Mouse (Mus musculus): ENCODE results near the gene Leprot.

The Leprot gene

DNA sequence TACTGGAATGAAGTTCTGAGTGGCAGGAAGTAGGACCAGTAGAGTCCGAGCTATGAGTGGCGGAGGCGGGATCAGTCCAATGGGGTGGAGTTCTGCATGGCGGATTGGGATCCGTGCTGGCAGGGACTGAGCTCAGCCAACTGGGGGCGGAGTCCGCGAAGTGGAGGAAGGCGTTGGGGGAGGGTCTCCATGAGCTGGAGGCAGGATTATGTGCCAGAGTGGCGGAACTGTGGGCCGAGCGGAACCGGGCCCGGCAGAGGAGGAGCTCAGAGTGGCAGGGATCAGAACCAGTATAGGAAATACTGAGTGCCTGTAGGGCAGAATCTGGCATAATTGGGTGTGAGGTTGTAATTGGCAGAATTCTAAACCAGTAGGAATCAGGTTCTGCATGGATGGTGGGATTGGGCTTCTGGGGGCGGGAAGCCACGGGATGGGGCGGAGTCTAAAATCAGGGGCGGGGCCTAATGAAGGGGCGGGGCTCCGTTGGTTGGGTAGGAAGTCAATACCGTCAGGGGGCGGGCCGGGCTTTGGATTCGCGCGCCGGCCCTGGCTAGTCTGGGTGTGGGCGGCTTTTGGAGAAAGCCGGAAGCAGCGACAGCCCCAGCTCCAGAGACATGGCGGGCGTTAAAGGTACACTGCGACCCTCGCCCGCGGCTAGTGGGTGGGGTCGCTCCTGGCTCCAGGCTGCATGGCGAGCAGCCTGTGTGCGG is at the start of gene Leprot:
Gene Leprot, plus strand, starts transcription at position 523 of the 710 bp plus-strand sequence.
- DNase-seq (ENCODE audit: low spot score in 2 of 2), result peak; percentile 100

DNA sequence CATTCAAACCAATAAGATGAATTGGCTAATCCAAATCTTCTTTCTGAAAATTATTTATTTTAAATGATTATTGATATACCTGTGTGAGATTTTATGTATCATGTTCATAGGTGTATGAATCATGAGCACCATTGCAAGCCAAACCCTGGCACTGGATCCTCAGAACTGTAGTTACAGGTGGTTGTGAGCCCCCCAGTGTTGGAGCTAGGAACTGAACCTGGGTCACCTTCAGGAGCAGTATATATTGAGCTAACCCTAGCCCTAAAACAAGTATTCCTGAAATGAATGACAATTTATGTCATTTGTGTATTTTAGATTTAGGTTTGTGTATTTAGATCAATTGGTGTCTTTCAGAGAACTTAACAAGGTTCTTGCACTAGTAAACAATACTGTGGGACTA is 45.8 kb upstream of the Leprot start:
- DNase-seq (ENCODE audit: low spot score in 2 of 2), result no peak

DNA sequence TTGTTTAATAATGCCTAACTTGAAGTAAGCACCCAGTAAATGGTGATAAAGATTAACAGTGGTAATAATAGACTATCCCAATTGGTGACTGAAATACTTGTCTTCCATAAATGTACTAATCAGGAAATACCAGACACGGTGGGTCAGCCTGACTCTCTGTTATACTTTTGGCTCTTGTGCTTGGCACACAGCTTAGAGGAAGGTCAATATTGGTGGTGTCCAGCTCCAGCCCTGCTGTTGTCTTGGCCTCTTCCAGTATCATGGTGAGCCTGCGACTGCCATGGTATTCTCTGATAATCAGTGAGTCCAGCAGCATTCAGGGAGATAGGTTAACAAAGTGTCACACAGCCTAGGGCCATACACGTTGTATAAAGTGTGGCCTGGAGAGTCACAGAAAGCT is 43.9 kb upstream of the Leprot start:
- no peak for DNase-seq (ENCODE audit: low spot score in 2 of 2)

DNA sequence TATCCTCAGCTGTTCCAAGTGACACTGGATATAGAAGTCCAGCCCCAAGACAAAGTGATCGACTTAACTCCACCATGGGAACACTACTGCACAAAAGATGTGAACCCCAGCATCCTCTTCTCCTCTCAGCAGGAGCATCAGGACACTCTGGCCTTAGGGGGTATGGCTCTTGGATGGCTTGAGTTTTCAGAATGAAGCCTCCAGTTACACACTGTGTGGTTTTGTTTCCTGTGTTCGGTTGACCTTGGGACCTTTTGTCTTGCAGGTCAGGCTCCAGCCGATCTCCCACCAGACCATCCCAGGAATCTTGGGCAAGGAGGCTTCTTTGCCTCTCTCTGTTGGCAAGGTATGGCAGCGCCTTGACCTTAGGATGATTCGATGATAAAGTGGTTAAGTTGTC is 31.0 kb upstream of the Leprot start:
- no peak for DNase-seq (ENCODE audit: low spot score in 2 of 2)

DNA sequence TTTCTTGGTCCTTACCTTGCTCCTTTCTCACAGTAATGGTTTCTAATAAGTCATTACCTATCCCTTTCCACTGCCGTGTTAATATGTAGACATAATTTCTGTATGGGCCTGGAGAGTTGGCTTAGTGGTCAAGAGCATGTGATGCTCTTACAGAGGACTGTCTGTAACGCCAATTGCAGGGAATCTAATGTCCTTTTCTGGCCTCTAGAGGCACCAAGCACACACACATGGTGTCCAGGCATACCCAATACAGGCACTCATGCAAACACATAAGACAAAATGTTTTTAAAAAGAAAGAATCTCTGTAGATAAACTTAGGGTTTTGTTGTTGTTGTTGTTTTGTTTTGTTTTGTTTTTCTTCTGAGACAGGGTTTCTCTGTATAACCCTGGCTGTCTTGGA is 29.8 kb upstream of the Leprot start:
- no peak for DNase-seq (ENCODE audit: low spot score in 2 of 2)

DNA sequence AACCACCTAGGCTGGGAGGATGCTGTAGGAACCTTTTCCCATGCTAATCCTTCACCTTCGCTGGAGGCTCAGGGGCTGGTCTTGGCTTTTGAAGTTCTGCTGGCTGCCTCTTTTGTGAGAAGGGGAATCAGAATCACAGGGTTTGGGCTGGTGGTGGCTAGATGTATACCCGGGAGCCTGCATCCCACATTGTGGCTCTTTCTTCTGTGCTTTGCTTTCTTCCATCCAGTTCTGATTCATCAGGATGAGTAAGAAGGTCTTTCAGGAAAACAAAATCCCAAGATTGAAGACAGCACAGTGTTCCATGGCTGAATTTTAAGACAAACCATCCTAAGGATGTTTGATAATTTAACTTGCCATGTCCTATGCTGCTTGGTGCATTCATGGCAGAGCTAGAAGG is 27.3 kb upstream of the Leprot start:
- no peak for DNase-seq (ENCODE audit: low spot score in 2 of 2)

DNA sequence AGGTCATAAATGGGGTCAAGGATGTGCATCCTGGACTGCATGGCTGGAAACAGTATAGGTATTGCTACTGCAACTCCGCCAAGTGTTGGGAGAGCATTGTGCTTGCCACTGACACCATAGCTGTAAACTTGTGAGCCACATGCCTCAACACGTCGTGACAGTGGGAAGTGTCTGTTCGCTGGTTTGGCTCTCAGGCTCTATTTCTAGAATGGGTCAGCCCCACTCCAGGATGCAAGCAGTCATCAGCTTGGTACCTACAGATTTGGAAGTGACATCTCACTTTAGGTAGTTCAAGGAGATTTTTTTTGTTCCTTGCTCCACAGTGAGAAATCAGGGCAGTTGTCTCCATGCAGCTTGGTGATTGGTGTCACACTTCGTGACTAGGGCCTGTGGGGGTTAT is 26.3 kb upstream of the Leprot start:
- DNase-seq (ENCODE audit: low spot score in 2 of 2), result no peak

DNA sequence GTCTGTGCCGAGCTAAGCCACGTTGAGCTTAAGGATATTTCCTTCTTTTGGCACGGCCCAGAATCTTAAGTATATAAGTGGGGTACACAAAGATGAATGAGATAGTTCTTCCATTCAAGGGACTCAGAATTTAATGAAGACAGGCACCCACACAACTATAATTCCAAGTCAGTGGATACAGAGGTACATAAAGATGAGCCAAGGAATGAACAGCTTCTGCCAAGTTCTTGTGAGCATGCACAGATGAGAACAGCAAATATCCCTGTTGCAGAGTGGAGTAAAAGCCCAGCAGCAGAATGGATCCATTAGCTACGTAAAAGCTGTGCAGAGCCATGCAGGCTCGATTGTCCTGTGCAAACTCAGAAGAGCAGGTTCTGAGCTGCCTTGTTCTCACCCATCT is 22.2 kb upstream of the Leprot start:
- no peak for DNase-seq (ENCODE audit: low spot score in 2 of 2)

DNA sequence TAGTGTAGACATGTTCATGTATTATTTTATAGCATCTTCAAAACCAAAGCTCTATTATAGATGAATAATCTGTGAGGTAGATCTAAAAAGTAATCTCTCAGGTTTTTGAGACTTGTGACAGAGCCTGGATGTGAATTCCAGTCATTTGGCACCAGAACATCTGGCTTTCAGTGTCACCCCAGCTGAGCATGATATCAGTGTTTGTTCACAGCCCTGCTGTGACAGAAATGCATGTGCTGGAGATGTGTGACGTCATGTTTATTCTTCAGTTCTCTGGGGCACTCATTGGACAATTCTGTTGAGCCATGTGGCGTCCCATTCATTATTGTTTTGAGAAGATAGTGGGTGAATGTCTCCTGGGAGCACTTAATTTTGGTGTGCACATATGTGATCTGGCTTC is 11.9 kb upstream of the Leprot start:
- no peak for DNase-seq (ENCODE audit: low spot score in 2 of 2)

DNA sequence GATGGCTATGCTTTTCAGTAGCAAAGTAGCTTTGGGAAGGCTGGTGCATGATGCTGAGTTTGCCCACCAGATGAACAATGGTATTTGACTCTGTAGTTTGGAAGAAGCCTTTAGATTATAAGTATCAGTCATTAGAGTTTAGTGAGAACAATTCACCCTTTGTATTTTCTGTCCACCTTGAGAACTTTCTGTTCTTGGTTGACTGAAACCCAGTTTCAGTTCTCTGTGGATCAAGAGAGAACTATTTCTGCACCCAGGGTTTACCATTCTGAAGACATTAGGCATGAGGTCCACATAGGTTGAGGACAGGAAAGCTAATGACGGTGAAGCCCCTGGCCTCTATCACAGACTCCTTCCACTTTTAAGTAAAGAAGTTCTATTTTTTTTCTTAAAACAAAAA is 10.0 kb upstream of the Leprot start:
- no peak for DNase-seq (ENCODE audit: low spot score in 2 of 2)

DNA sequence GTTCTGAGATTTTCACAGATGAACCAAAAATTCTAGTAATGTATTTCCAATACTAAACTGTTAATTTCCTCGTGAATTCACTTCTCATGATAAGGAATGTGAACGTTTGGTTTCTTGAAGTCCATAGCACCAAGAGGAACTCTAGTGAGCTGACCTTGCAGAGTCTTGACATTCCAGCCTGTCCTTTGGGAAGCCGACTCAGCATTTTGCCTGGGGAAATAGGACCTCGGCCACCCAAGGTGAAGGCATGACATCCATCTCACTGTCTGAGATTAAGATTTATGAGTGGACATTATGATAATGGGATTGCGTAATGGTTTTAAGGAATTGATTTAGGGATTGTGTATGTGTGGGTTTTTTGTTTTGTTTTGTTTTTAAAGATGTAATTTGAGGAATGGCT is 6.9 kb upstream of the Leprot start:
- no peak for DNase-seq (ENCODE audit: low spot score in 2 of 2)

DNA sequence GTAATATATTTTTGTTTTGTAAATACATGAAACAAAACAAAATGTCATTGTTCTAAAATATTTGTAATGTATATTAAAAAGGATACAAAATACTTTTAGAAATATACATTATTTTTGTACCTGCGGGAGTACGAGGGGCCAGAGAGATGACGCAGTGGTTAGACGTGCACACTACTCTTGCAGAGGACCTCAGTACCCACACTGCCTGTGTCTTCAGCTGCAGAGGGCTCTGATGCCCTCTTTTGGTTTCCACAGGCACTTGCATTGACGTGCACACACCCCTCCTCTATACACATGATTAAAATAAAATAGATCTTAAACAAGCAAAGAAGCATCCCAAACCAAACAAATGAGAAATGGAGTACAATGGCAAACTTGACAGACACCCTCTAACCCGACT is 4.8 kb upstream of the Leprot start:
- no peak for DNase-seq (ENCODE audit: low spot score in 2 of 2)

DNA sequence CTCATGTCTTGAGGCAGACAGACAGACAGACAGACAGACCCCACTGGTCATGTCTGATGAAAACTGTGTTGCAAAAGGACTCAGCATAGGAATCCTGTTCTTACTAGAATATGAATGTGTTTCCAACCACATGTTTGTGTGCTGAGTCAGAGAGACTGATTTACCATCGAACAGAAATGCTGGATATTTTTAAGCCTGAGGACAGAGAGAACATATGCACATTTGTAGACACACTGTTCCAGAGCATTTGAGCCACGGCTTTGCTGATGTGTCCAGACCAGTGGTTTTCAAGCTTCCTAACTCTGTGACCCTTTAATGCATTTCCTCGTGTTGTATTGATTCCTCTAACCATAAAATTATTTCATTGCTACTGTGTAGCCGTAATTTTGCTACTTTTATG is 4.3 kb upstream of the Leprot start:
- no peak for DNase-seq (ENCODE audit: low spot score in 2 of 2)

DNA sequence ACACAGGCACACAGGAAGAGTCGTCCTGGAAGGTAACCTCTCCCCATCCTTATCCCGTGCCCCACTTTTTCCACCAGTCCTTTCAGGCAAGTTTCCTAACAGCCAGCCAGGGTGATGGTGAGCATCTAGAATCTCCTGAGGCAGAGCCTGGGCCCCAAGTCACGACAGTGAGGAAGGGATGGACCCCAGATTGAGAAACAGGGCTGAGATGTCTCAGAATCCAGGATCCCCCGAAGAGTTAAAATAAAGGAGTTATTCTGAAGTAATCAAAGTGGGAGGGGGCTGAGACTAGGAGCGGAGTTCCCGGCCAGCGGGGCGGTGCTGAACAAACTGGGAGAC is 692 bp upstream of the Leprot start:
- no peak for DNase-seq (ENCODE audit: low spot score in 2 of 2)

DNA sequence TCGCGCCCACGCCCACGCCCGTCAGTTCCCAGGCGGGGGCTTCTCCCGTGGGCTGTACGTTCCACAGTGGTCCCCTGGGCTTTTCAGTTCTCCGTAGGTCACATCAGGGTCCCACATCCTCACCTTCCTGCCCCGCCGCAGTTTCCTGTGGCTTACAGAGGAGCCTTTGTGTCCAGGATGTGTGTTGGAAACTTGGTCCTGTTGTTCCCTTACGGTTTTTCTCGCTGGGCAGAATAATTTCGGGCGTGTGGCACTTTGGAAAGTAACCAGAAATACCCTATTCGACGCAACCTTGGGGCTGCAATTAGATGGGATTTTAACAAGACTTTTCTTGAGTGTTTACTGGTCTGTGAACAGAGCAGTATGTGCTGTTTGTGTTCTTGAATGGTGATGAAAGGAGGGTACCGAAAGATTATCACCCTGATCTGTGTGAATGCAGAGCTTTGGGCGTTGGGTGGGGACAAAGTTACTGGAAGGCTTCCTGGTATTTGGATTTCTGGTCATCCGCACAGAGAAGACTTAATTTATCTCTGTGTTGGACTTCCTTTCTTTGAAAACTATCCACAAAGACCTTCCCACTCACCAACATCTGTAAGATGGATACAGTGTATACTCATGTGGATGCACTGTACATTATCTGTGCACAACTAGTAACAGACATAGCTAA is 591 bp downstream of the Leprot start:
- DNase-seq (ENCODE audit: low spot score in 2 of 2), result no peak

DNA sequence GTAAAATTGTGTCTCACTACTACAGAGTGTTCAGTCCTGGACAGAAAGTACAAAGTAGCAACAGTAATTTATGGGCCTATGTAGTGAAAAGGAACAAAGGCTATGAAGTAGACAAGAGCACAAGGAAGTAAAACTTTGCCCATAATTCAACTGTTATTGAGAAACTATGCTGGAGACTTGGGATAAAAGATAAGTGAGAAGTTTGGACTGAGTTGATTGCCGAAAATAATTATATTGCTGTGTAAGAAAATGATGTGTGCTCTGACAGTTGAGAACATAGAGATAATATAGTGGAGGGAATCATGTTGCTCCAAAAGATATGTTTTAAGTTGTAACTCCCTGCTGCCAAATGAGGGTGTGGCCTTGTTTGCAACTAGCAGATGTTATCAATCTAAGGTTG is 1.2 kb downstream of the Leprot start:
- DNase-seq (ENCODE audit: low spot score in 2 of 2), result no peak

DNA sequence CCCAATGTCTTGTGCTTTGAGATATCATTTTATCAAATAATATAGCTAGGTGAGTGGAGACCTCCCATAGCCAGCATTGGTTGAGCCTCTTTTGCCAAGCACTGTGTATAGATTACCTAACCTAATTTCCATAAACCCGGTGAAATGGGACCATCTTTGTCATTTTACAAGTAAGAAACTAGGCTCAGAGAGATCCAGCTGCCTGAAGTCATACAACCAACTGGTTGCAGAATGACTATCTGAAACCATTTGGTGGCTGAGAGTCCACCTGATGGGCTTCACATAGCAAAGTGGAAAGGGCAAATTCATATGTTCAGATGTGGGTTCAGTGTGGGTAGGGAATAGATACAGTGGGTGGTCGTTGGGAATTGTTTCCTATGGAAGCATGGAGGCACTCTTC is 3.4 kb downstream of the Leprot start:
- no peak for DNase-seq (ENCODE audit: low spot score in 2 of 2)

DNA sequence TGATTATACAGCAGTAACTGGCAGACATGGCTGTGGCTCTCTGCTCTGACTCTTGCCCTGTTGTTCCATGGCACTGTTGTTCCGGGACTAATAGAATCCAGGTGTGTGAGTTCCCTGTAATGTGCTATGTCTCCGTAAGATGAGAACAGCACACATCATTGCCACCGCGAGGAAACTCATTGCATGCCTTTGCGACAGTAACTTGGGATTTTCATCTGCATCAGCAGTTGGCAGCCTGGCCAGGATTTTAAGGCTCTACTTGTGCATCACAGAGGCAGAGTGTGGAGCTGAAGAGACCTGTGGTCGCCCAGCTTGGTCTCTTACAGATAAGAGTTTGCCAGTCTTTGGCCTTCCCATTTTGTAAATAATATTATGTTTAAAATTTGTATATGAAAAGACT is 6.7 kb downstream of the Leprot start:
- DNase-seq (ENCODE audit: low spot score in 2 of 2), result no peak

DNA sequence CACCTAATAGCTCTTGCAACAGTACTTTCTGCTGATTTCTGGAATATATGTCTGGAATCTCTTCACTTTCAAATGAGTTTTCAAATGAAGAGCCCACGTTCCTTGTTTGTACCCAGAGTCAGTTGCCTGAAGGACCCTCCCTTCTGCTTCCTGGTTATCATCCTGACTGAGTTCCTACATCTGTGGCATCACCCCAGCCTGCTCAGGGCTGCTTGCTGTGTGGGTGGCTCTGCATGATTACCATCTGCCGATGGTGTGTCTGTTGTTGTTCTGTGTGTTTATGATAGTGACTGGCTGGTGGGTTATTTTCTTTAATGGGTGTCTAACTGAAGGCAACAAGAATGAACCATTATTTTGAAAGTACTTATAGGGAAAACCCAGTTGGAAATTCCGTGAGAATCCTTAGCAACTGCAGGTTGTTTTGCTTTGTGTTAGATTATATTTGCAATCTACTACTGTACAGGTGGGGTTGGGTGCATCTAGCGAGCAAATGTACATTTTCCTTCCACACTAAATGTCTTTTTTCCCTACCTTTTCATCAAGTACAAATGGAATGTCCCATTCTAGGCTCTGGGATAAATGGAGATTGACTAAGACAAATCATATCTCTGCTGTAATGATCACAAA is 7.4 kb downstream of the Leprot start:
- no peak for DNase-seq (ENCODE audit: low spot score in 2 of 2)

DNA sequence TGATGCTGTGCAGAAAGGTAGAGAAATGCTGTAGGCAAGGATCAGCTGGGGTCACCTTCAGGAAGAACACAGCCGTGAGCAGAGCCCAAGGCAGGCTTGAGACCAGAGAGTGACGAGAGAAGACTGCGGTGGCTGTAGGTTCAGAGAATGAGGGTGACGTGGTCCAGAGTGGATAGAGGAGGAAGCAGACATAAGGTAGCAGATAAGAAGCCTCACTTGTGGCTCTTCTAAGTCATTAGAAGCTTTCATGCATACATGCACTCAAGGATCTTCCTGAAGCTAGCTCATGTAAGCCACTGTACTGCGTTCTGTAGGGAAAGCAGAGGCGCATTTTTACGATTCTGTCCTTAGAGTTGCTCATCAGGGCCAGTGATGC is 7.9 kb downstream of the Leprot start:
- no peak for DNase-seq (ENCODE audit: low spot score in 2 of 2)

DNA sequence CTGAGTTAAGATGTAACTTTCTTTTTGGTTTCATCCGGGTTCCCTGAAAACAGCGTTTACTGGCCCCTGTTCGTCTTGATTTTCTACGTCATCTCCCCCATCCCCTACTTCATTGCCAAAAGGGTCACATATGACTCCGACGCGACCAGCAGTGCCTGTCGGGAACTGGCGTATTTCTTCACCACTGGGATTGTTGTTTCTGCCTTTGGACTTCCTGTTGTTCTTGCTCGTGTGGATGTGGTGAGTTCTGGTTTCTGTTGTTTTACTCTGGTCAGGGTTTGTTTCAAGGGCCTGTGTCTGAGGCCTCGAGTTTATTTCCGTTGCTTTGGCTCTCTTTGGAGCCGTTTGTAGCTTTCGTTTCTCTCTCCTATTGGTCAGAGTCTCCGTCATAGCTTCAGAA is 8.5 kb downstream of the Leprot start:
- peak in 1 of 2 experiments; percentile 23 for DNase-seq (ENCODE audit: low spot score in 2 of 2)

DNA sequence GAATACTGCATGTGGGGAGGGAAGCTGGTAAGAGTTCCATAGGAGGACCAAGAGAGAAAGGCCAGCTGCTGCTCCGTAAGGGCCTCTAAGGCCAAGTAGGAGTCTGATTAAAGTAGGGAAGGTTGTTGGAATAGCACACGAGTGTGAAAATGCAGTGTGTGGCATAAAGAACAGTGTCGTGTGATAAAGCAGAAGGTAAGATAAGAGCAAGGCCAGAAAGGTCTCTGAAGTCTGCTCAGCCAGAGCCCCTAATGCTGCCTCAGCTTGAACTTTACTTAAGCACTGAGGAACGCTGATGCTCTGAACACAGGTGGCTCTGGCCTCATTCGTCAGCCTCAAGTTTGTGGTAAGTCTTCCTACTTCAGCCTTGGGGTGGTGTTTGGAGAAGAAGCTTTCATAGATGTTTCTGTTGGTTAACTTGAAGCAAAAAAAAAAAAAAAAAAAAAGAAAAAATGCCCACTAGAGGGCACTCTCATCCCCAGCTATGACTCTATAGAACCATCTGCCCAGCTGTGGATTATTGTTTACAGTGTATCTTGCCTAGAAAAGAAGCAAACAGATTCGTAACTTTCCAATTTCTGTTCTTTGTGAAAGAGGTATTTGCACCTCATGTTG is 9.5 kb downstream of the Leprot start:
- DNase-seq (ENCODE audit: low spot score in 2 of 2), result no peak

DNA sequence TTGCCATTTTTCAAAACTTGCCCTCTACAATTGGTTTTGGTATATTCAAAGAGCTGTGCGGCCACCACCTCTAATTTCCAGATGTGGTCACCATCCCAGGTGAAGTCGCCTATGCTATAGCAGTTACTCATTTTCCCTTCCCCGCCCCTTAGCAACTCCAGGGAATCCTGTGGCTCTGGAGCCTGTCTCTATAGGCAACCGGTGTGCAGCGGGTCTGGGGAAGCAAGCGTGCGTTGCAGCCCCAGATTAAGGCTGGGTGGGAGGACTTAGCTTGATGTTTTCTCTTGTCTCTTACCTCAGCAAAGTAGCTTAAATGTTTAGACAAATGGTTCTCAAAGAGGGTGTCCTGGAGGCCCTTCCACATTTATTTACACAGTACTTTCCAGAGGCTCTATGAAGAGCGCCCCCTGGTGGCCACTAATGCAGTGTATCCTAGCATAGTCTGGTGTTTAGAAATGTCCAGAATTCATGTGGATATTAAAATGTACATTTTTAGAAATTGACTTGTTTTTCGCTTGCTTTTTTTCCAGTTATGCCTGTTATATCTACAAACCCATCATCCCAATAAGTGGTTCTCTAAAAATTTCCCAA is 16.7 kb downstream of the Leprot start:
- DNase-seq (ENCODE audit: low spot score in 2 of 2), result peak in 1 of 2 experiments; percentile 56

All from right cerebral cortex, postnatal 10 days (tissue).